In the genomic region with DNA sequence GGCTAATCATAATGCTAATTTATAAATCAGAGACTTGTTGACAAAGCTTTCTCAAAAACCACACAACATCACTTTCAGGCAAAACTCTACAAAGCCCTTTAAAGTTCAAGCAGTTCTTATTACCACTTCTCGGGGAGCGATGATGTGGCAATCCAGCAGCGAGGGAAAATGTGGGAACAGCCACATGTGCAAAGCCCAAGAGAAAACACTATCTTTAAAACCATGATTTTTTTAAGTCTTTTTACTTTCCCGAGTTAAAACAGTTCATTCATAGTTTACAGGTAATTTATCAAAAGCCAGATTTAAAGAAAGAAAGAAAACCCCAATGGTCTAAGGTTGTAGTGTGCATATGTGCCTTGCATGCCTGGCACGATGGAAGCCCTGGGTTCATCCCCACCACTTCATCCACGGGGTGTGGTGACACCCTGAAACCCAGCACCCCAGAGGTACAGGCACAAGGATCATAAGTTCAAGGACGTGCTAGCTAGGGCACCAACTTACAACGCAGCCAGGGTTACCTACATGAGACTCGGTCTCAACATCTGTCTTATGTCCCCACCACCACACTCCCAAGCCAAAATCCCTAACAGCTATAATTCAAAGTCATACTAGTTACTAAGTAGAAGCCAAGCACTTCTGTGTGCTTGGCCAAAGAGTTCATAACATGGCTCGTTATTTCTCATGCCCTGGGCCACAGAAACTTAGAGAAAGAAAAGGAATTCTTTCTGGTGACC, we compare ENCODE assay signal across 8 mouse cellular contexts. TPM values are rescaled to one million over a fixed set of nuclear protein-coding genes. Genes with fewer than 3 reads are reported as not detected.
DNase-seq lines count a peak whose midpoint lies in the region; ATAC-seq and TF ChIP-seq lines count a peak whose summit lies in the region.

No protein-coding gene starts in this region.

- no peaks in the 10 kb centered on the region for H3K27me3 ChIP-seq in hindbrain, embryonic 11.5 days (ENCODE audit: control insufficient read depth, insufficient read depth, low read length)

- H3K4me1 ChIP-seq in hindbrain, embryonic 11.5 days (replicated peaks; ENCODE audit: control insufficient read depth, insufficient read depth, low read length) = 0 out of 2 replicates have a peak, but pooled peaks cover 4% of the 10 kb centered on the region

- H3K36me3 ChIP-seq in hindbrain, embryonic 11.5 days (ENCODE audit: control insufficient read depth, insufficient read depth, low read length) = peaks cover 7% of the 10 kb centered on the region; the same call in 1 of the 2 replicates

- H3K27ac ChIP-seq in layer of hippocampus, adult 2 months = peak overlapping the region; percentile 94
- H3K27ac ChIP-seq in hindbrain, embryonic 11.5 days (ENCODE audit: low read depth, low read length) = no peak overlapping the region

- H3K9me3 ChIP-seq in hindbrain, embryonic 11.5 days (ENCODE audit: control insufficient read depth, low read length) = no peaks in the 10 kb centered on the region

- 15% methylated on average over 10 of the region's 10 CpGs for WGBS in hindbrain, embryonic 11.5 days

- no peak for ATAC-seq in hindbrain, embryonic 11.5 days (ENCODE audit: low FRiP score)
- ATAC-seq in frontal cortex, adult (ENCODE audit: low TSS enrichment) = no peak

- H3K4me3 ChIP-seq in layer of hippocampus, adult 2 months = peak overlapping the region; percentile 67
- peak overlapping the region; percentile 93 for H3K4me3 ChIP-seq in hindbrain, embryonic 11.5 days (ENCODE audit: low read depth, low read length)

- peak overlapping the region; percentile 76 for H3K4me2 ChIP-seq in hindbrain, embryonic 11.5 days (replicated peaks; ENCODE audit: low read depth, low read length)

- TF ChIP-seq CTCF in layer of hippocampus, adult 2 months (conservative IDR thresholded peaks at IDR 0.05) = no peak

- peak overlapping the region; percentile 94 for H3K9ac ChIP-seq in hindbrain, embryonic 11.5 days (ENCODE audit: low read depth, low read length)

- DNase-seq in layer of hippocampus, adult 2 months (ENCODE audit: low spot score in 2 of 2) = no peak
- no peak for DNase-seq in layer of hippocampus, adult 11-12 months (ENCODE audit: low spot score)
- DNase-seq in c-Kit-positive CD71-positive TER-119-negative erythroid progenitor cells, embryonic 14.5 days (ENCODE audit: low read depth) = peak; percentile 19
- DNase-seq in hindbrain, embryonic 11.5 days (ENCODE audit: low spot score) = peak; percentile 36
- peak; percentile 14 for DNase-seq in lung, postnatal 10 days
- DNase-seq in adrenal gland, postnatal 10 days = no peak
- DNase-seq in T-cell, adult 2 months (ENCODE audit: low spot score) = no peak

RNA-seq across cellular contexts. Expression of a gene that starts 1.2 kb away (rescaled TPM):
- 10 to 100 TPM; 86.8 to 92.0 TPM for total RNA-seq in layer of hippocampus, adult 2 months (2021)
- polyA plus RNA-seq in hindbrain, embryonic 11.5 days (2014; fragmentation: Nextera tagmentation; extraction: Ambion mirVana) = 91.2 and 110 TPM in 2 replicates
- total RNA-seq in adrenal gland, postnatal 10 days (2021) = 100 to 1,000 TPM; 117 to 134 TPM

RNA-seq across cellular contexts. Expression of a gene that starts 44.0 kb away (rescaled TPM):
- 10 to 100 TPM; 26.2 to 27.3 TPM for total RNA-seq in layer of hippocampus, adult 2 months (2021)
- polyA plus RNA-seq in hindbrain, embryonic 11.5 days (2014; fragmentation: Nextera tagmentation; extraction: Ambion mirVana) = 48.1 and 51.5 TPM in 2 replicates
- total RNA-seq in adrenal gland, postnatal 10 days (2021) = 10 to 100 TPM; 31.2 to 31.4 TPM

RNA-seq across cellular contexts. Expression of a gene that starts 44.1 kb away (rescaled TPM):
- 1 to 10 TPM; 4.7 to 5.5 TPM for total RNA-seq in layer of hippocampus, adult 2 months (2021)
- 1.0 and 1.1 TPM in 2 replicates for polyA plus RNA-seq in hindbrain, embryonic 11.5 days (2014; fragmentation: Nextera tagmentation; extraction: Ambion mirVana)
- total RNA-seq in adrenal gland, postnatal 10 days (2021) = 1 to 10 TPM; 3.5 to 6.2 TPM

Comparison
In these comparisons a context has a peak if more than half of its experiments do, and no peak if none do; other contexts are left out.
1. DNase-seq: peak in c-Kit-positive CD71-positive TER-119-negative erythroid progenitor cells, embryonic 14.5 days (single experiment), hindbrain, embryonic 11.5 days (single experiment) and lung, postnatal 10 days (single experiment); none in layer of hippocampus, adult 2 months (0 of 2), layer of hippocampus, adult 11-12 months (single experiment), adrenal gland, postnatal 10 days (single experiment) and T-cell, adult 2 months (single experiment).